Mouse (Mus musculus): ENCODE measurements around the gene Scpep1. TPM values are rescaled to one million over a fixed set of nuclear protein-coding genes. Genes with fewer than 3 reads are reported as not detected.
"Not testable (repeated sequence)": the region's sequence is repeated elsewhere in the genome, so short reads cannot be mapped to it uniquely, and the experiment has no call there.

Scpep1 gene
- polyA plus RNA-seq, 1 experiment from 2014 or later, result 67.2 TPM

DNA sequence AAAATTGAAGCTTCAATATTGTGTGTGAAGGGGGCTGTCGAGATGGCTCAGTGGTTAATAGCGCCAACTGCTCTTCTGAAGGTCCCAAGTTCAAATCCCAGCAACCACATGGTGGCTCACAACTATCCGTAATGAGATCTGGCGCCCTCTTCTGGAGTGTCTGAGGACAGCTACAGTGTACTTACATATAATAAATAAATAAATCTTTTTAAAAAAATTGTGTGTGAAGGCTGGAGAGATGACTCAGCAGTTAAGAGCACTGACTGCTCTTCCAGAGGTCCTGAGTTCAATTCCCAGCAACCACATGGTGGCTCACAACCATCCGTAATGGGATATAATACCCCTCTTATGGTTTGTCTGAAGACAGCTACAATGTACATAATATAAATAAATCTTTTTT lies 42.1 kb upstream of the Scpep1 start:
- not testable (repeated sequence) for H3K36me3 ChIP-seq (ENCODE audit: control insufficient read depth, insufficient read depth, low read length)
- WGBS, result 85% methylated on average over 5 of the region's 5 CpGs

DNA sequence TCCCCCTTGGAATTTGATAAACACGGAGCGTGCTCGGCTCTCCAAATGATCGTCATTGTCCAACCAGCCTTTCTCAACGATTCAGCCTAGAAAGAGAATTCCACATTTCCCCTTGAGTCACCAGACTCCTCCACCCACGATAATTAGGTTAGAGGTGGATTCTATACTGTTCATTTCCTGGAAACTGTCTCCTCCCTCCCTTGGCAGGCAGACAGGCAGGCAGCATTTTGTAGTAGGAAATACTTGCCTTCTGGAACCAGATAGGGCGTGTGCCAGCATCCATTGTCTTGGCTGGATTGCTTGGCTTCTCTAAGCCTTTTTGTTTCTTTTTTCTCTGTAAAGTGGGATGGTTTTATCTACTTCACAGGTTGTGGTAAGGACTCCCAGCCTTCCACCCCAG lies 41.2 kb upstream of the Scpep1 start:
- TF ChIP-seq EP300 (optimal IDR thresholded peaks at IDR 0.05) (no peak), CTCF (IDR thresholded peaks at IDR 0.05; ENCODE audit: low read depth) (no peak)
- ATAC-seq (ENCODE audit: low FRiP score, low TSS enrichment), result peak; percentile 62
- WGBS, result 45% methylated on average over 7 of the region's 7 CpGs
- peak overlapping the region; percentile 21; the same call in 1 of the 2 replicates for H3K4me2 ChIP-seq (replicated peaks; ENCODE audit: low read depth)
- no peaks in the 10 kb centered on the region for H3K27me3 ChIP-seq (ENCODE audit: control insufficient read depth, insufficient read depth, low read length)
- H3K4me3 ChIP-seq (ENCODE audit: low read depth, low read length), result no peak overlapping the region
- no peak overlapping the region for H3K9ac ChIP-seq (ENCODE audit: low read length)
- H3K9me3 ChIP-seq (ENCODE audit: control insufficient read depth, low read length), result no peaks in the 10 kb centered on the region
- no peaks in the 10 kb centered on the region for H3K36me3 ChIP-seq (ENCODE audit: control insufficient read depth, insufficient read depth, low read length)
- DNase-seq (ENCODE audit: low spot score), result peak; percentile 76
- H3K4me1 ChIP-seq (replicated peaks; ENCODE audit: control insufficient read depth, insufficient read depth), result no peaks in the 10 kb centered on the region
- peak overlapping the region; percentile 76 for H3K27ac ChIP-seq (replicated peaks)

More for the DNA sequence above, 42.1 kb upstream of the Scpep1 start:
- not testable (repeated sequence) for H3K4me3 ChIP-seq (ENCODE audit: low read depth, low read length); H3K27ac ChIP-seq (replicated peaks); ATAC-seq (ENCODE audit: low FRiP score, low TSS enrichment); DNase-seq (ENCODE audit: low spot score); H3K9ac ChIP-seq (ENCODE audit: low read length); H3K4me1 ChIP-seq (replicated peaks; ENCODE audit: control insufficient read depth, insufficient read depth); H3K27me3 ChIP-seq (ENCODE audit: control insufficient read depth, insufficient read depth, low read length); H3K9me3 ChIP-seq (ENCODE audit: control insufficient read depth, low read length); H3K4me2 ChIP-seq (replicated peaks; ENCODE audit: low read depth)
- TF ChIP-seq CTCF (IDR thresholded peaks at IDR 0.05; ENCODE audit: low read depth), result peak; percentile 41

DNA sequence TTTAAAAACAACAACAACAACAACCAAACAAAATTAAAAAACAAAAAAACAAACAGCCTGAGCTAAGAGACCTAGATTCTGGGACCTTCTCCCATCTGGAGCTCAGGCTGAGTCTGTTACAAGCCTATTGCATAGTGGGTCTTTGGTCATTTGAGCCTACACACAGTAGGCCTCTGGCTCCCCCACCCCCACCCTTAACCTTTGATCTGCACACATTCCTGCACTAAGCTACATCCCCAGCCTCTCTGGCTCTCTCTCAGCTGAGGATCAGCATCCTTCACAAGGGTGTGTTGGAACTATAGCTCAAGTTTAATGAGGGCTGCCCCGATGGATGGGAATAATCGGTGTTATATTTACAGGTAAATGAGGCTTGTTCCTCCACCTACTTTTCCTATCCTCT lies 40.4 kb upstream of the Scpep1 start:
- DNase-seq (ENCODE audit: low spot score), result no peak

DNA sequence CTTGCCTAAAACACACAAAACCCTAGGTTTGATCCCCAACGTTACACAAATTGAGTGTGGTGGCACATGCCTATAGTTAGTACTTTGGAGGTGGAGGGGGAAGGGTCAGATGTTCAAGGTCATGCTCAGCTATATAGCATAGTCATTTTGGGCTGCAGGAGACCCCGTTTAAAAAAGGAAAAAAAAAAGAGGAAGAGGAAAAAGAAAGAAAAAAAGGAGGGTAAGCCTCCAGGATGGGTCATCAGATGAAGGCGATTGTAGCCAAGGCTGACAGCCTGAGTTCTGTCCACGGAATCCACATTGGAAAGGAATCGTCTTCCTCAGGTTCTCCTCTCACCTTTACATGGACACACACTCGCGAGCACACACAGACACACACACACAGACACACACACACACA lies 39.2 kb upstream of the Scpep1 start:
- DNase-seq (ENCODE audit: low spot score) (no peak), ATAC-seq (ENCODE audit: low FRiP score, low TSS enrichment) (no peak)
- Histone ChIP-seq H3K27ac (replicated peaks) (no peak overlapping the region), H3K36me3 (ENCODE audit: control insufficient read depth, insufficient read depth, low read length) (0 out of 2 replicates have a peak, but pooled peaks cover 4% of the 10 kb centered on the region), H3K4me3 (ENCODE audit: low read depth, low read length) (no peak overlapping the region), H3K4me2 (replicated peaks; ENCODE audit: low read depth) (no peak overlapping the region), H3K4me1 (replicated peaks; ENCODE audit: control insufficient read depth, insufficient read depth) (no peaks in the 10 kb centered on the region), H3K9ac (ENCODE audit: low read length) (no peak overlapping the region), H3K27me3 (ENCODE audit: control insufficient read depth, insufficient read depth, low read length) (no peaks in the 10 kb centered on the region), H3K9me3 (ENCODE audit: control insufficient read depth, low read length) (no peaks in the 10 kb centered on the region)
- 81% methylated on average over 7 of the region's 7 CpGs for WGBS
- TF ChIP-seq CTCF (IDR thresholded peaks at IDR 0.05; ENCODE audit: low read depth) (no peak), EP300 (optimal IDR thresholded peaks at IDR 0.05) (no peak)

More for the DNA sequence above, 40.4 kb upstream of the Scpep1 start:
- TF ChIP-seq EP300 (optimal IDR thresholded peaks at IDR 0.05) (no peak), CTCF (IDR thresholded peaks at IDR 0.05; ENCODE audit: low read depth) (no peak)
- no peak overlapping the region for H3K4me2 ChIP-seq (replicated peaks; ENCODE audit: low read depth)
- no peak for ATAC-seq (ENCODE audit: low FRiP score, low TSS enrichment)
- H3K9ac ChIP-seq (ENCODE audit: low read length), result no peak overlapping the region
- no peaks in the 10 kb centered on the region for H3K27me3 ChIP-seq (ENCODE audit: control insufficient read depth, insufficient read depth, low read length)
- no peaks in the 10 kb centered on the region for H3K4me1 ChIP-seq (replicated peaks; ENCODE audit: control insufficient read depth, insufficient read depth)
- no peak overlapping the region for H3K4me3 ChIP-seq (ENCODE audit: low read depth, low read length)
- H3K9me3 ChIP-seq (ENCODE audit: control insufficient read depth, low read length), result no peaks in the 10 kb centered on the region
- 66% methylated on average over 2 of the region's 2 CpGs for WGBS
- peak overlapping the region; percentile 75 for H3K27ac ChIP-seq (replicated peaks)
- H3K36me3 ChIP-seq (ENCODE audit: control insufficient read depth, insufficient read depth, low read length), result 0 out of 2 replicates have a peak, but pooled peaks cover 4% of the 10 kb centered on the region

DNA sequence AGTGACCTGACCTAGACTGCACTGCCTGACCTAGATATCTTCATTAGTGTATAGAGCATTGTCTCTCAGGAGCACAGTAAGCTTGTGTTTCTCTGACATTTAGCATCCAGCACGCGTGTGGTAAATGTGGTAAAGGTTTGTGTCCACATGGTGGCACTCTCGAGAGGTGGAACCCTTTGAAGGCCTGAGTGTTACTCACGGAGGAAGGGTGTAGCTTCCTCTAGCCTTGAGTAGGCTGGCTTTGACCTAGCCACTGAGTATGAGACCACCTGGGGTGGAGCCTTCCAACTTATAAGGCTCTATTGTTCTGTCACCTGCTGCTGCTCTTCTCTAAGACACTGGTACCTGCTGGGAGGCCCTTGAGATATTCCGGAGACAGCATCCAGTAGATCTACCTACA lies 38.4 kb upstream of the Scpep1 start:
- peak; percentile 76 for DNase-seq (ENCODE audit: low spot score)
- H3K27ac ChIP-seq (replicated peaks), result no peak overlapping the region
- no peaks in the 10 kb centered on the region for H3K27me3 ChIP-seq (ENCODE audit: control insufficient read depth, insufficient read depth, low read length)
- no peaks in the 10 kb centered on the region for H3K4me1 ChIP-seq (replicated peaks; ENCODE audit: control insufficient read depth, insufficient read depth)
- H3K9me3 ChIP-seq (ENCODE audit: control insufficient read depth, low read length), result no peaks in the 10 kb centered on the region
- no peak overlapping the region for H3K4me2 ChIP-seq (replicated peaks; ENCODE audit: low read depth)
- TF ChIP-seq CTCF (IDR thresholded peaks at IDR 0.05; ENCODE audit: low read depth), result peak; percentile 84
- TF ChIP-seq EP300 (optimal IDR thresholded peaks at IDR 0.05), result no peak
- ATAC-seq (ENCODE audit: low FRiP score, low TSS enrichment), result peak; percentile 47
- H3K36me3 ChIP-seq (ENCODE audit: control insufficient read depth, insufficient read depth, low read length), result 0 out of 2 replicates have a peak, but pooled peaks cover 4% of the 10 kb centered on the region
- WGBS, result 21% methylated on average over 5 of the region's 5 CpGs
- no peak overlapping the region for H3K4me3 ChIP-seq (ENCODE audit: low read depth, low read length)
- no peak overlapping the region for H3K9ac ChIP-seq (ENCODE audit: low read length)

DNA sequence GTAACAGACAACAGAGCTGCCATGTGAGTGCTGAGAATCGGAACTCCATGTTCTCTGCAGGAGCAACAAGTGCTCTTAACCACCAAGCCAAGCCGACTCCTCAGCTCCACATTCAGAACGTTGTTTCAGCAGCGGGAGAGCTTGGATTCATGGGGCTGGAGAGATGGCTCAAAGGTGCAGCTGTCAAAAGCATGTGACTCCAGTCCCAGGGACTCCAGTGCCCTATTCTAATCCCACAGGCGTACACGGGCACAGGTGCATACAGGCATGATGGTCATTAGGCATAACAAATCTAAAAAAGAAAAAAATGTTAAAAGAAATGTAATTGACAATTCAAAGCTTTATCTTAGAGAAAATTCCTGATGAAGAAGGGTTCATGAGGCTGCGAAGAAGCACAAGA lies 37.9 kb upstream of the Scpep1 start:
- Histone ChIP-seq H3K27me3 (ENCODE audit: control insufficient read depth, insufficient read depth, low read length) (no peaks in the 10 kb centered on the region), H3K9me3 (ENCODE audit: control insufficient read depth, low read length) (no peaks in the 10 kb centered on the region), H3K9ac (ENCODE audit: low read length) (no peak overlapping the region), H3K27ac (replicated peaks) (no peak overlapping the region), H3K36me3 (ENCODE audit: control insufficient read depth, insufficient read depth, low read length) (0 out of 2 replicates have a peak, but pooled peaks cover 4% of the 10 kb centered on the region), H3K4me3 (ENCODE audit: low read depth, low read length) (no peak overlapping the region), H3K4me1 (replicated peaks; ENCODE audit: control insufficient read depth, insufficient read depth) (no peaks in the 10 kb centered on the region), H3K4me2 (replicated peaks; ENCODE audit: low read depth) (no peak overlapping the region)
- ATAC-seq (ENCODE audit: low FRiP score, low TSS enrichment) (no peak), DNase-seq (ENCODE audit: low spot score) (no peak)
- TF ChIP-seq EP300 (optimal IDR thresholded peaks at IDR 0.05), result no peak
- no peak for TF ChIP-seq CTCF (IDR thresholded peaks at IDR 0.05; ENCODE audit: low read depth)
- WGBS, result 53% methylated on average over 7 of the region's 7 CpGs

Data from stomach, postnatal 0 days (tissue).